Mouse (Mus musculus) spleen, adult 2 months (tissue): ENCODE measurements around the gene Prr7.

ENCODE experiments used
- CTCF ChIP-seq: fragments of 200-500 bp; IDR thresholded peaks from 2 replicates; pipeline ENCODE4 v1.5.1; 2011; ENCODE audit warnings: mild to moderate bottlenecking, inconsistent platforms; ENCODE audit not compliant: insufficient read depth, insufficient read length, insufficient replicate concordance; ENCODE audit errors: extremely low read depth
- POLR2A ChIP-seq: fragments of 200-500 bp; IDR thresholded peaks from 2 replicates; pipeline ENCODE4 v1.6.1; 2011; ENCODE audit warnings: low read depth, low read length, inconsistent platforms

GRCm38 (mm10) chr13:55431889-55432685, 32.0 kb upstream of the Prr7 start:
- TF ChIP-seq CTCF (no peak), POLR2A (no peak)
